Mouse (Mus musculus): ENCODE measurements around the gene 1810043G02Rik. TPM values are rescaled to one million over a fixed set of nuclear protein-coding genes. Genes with fewer than 3 reads are reported as not detected.
A peak's percentile ranks its signal among the peaks of the same experiment; 100 is the strongest.

Gene 1810043G02Rik
- total RNA-seq (2012; rRNA removed) (9.3 and 10.7 TPM in 2 replicates), polyA plus RNA-seq (2012; ENCODE audit: insufficient read depth in 1 of 2, insufficient read length in 2 of 2, low read depth in 1 of 2, low replicate concordance in 2 of 2, missing spikeins in 1 of 2) (10 to 100 TPM in 1 of 2 experiments, not detected in 1; 15.6 TPM)

DNA sequence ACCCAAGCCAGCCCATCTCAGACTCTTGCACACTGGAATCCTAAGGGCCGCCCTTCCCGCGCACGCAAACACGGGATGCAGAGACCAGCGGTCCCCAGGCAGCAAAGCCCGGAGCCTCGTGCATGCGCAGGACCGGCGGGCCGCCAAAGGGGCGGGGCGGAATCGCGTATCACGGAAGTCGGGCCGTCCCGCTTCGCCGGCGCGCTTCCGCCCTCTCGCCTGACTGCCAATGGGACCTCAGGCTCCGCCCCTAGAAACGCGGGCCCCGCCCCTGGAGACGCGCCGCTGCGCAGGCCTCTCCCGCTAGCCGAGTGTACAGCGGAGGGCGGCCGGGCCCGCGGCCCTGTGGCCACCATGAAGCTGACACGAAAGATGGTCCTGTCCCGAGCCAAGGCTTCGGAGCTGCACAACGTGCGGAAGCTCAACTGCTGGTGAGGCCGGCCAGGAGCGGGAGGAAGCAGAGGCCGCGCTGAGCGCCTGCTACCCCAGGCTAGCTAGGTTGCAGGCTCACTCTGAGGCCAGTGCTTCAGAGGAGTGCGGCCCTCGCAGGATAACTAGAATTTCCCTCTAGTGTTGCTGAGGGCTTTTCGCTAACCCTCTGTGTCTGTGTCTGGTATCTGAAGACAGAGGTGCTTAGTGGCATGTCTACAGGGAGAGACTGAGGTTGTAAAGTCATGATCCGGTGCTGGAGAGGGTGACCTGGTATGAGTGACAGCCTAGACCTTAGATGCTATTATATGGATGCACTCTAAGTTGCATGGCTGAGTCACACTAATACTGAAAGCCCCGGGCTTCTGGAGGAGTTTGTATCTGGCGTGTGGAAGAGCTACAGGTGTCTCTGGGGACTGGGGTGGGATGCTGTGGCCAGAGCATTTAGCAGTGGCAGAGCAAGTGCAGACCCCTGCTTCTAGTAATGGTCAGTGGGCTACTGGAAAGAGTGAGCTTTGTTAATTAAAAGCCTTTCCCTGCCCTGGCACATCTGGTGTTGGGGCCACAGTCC, at the start of gene 1810043G02Rik:
TSS of gene 1810043G02Rik (plus strand) at position 174 of the 1,000 bp plus-strand sequence.
- Histone ChIP-seq H3K4me1 (ENCODE audit: control insufficient read depth in 1 of 2, insufficient read depth in 2 of 2, low read length in 2 of 2) (peaks cover 0 to 8% of the 10 kb centered on the region in 2 experiments; a peak in 2 of 4 replicates), H3K9ac (ENCODE audit: control insufficient read depth, low read depth, low read length, poor library complexity, severe bottlenecking) (peak within 1 kb of the TSS; percentile 83), H3K27ac (ENCODE audit: control insufficient read depth, low read depth, low read length) (no peak within 1 kb of the TSS), H3K79me2 (ENCODE audit: control insufficient read depth, insufficient read depth, low read length, poor library complexity) (no peaks in the 10 kb centered on the region; the same call in 1 of the 2 replicates), H3K27me3 (ENCODE audit: control insufficient read depth in 1 of 2, insufficient read depth in 2 of 2, low read length in 2 of 2) (no peaks in the 10 kb centered on the region), H3K36me3 (ENCODE audit: control insufficient read depth in 1 of 2, insufficient read depth in 2 of 2, low read length in 2 of 2) (no peaks in the 10 kb centered on the region; a peak in 1 of 4 replicates), H3K9me3 (replicated peaks; ENCODE audit: insufficient read depth, low read length) (no peaks in the 10 kb centered on the region), H3K4me3 (ENCODE audit: control insufficient read depth in 1 of 2, insufficient read depth in 1 of 2, low read depth in 2 of 2, low read length in 2 of 2) (peak within 1 kb of the TSS; percentile 81 to 88)
- peak; percentile 98 for DNase-seq (ENCODE audit: low read depth, low spot score)
- TF ChIP-seq CTCF (IDR thresholded peaks at IDR 0.05 in 2 of 3, conservative IDR thresholded peaks at IDR 0.05 in 1 of 3; ENCODE audit: control insufficient read depth in 1 of 3, insufficient read depth in 1 of 3, low read depth in 2 of 3, low read length in 3 of 3, poor library complexity in 1 of 3, severe bottlenecking in 1 of 3) (no peak), MYC (IDR thresholded peaks at IDR 0.05; ENCODE audit: low read depth, low read length) (no peak; the same call in 1 of the 2 replicates), ETS1 (IDR thresholded peaks at IDR 0.05; ENCODE audit: low read depth, low read length) (no peak), USF2 (IDR thresholded peaks at IDR 0.05; ENCODE audit: borderline replicate concordance in 1 of 2, insufficient read depth in 1 of 2, low read depth in 1 of 2, low read length in 2 of 2) (no peak), TCF12 (IDR thresholded peaks at IDR 0.05; ENCODE audit: low read depth, low read length) (peak; percentile 51), EP300 (IDR thresholded peaks at IDR 0.05; ENCODE audit: low read depth in 1 of 2, low read length in 2 of 2) (no peak), POLR2AphosphoS2 (IDR thresholded peaks at IDR 0.05; ENCODE audit: low read length) (peak; percentile 72), TAL1 (IDR thresholded peaks at IDR 0.05; ENCODE audit: low read length) (no peak), E2F4 (IDR thresholded peaks at IDR 0.05; ENCODE audit: borderline replicate concordance, low read depth, low read length) (no peak), KAT2A (conservative IDR thresholded peaks at IDR 0.05; ENCODE audit: low read depth, low read length) (no peak; the same call in 1 of the 2 replicates), ZKSCAN1 (IDR thresholded peaks at IDR 0.05; ENCODE audit: low read depth, low read length) (no peak), MXI1 (IDR thresholded peaks at IDR 0.05; ENCODE audit: low read depth, low read length) (peak; percentile 87), ZC3H11A (IDR thresholded peaks at IDR 0.05; ENCODE audit: low read depth, low read length) (no peak), MAFK (IDR thresholded peaks at IDR 0.05; ENCODE audit: borderline replicate concordance, low read depth, low read length) (no peak), USF1 (IDR thresholded peaks at IDR 0.05; ENCODE audit: low read depth, low read length) (no peak), SIN3A (IDR thresholded peaks at IDR 0.05; ENCODE audit: low read length) (peak; percentile 98), GATA1 (IDR thresholded peaks at IDR 0.05; ENCODE audit: low read depth, low read length) (no peak), TBP (IDR thresholded peaks at IDR 0.05; ENCODE audit: low read depth, low read length) (no peak), JUND (IDR thresholded peaks at IDR 0.05; ENCODE audit: low read depth, low read length) (no peak), NRF1 (IDR thresholded peaks at IDR 0.05; ENCODE audit: insufficient read depth, low read depth, low read length, poor library complexity, severe bottlenecking) (peak; percentile 92), CHD2 (IDR thresholded peaks at IDR 0.05; ENCODE audit: low read length) (no peak), MAX (IDR thresholded peaks at IDR 0.05; ENCODE audit: low read length) (peak; percentile 53), RCOR1 (IDR thresholded peaks at IDR 0.05; ENCODE audit: low read depth, low read length) (no peak), HCFC1 (IDR thresholded peaks at IDR 0.05; ENCODE audit: low read depth, low read length) (peak; percentile 92), CHD1 (IDR thresholded peaks at IDR 0.05; ENCODE audit: low read depth, low read length) (no peak), UBTF (IDR thresholded peaks at IDR 0.05; ENCODE audit: borderline replicate concordance, insufficient read depth, low read depth, low read length) (no peak), SMC3 (IDR thresholded peaks at IDR 0.05; ENCODE audit: low read depth, low read length) (no peak), MEF2A (IDR thresholded peaks at IDR 0.05; ENCODE audit: extremely low read depth, insufficient replicate concordance, low read depth, low read length, poor library complexity, severe bottlenecking) (no peak), ZMIZ1 (IDR thresholded peaks at IDR 0.05; ENCODE audit: low read depth, low read length) (0 out of 2 replicates have a peak, but pooled peaks have one; percentile 11), GABPA (IDR thresholded peaks at IDR 0.05; ENCODE audit: low read depth, low read length) (no peak), ZNF384 (IDR thresholded peaks at IDR 0.05; ENCODE audit: low read depth, low read length) (no peak), NELFE (IDR thresholded peaks at IDR 0.05; ENCODE audit: low read depth, low read length) (peak; percentile 70), RAD21 (IDR thresholded peaks at IDR 0.05; ENCODE audit: low read depth, low read length) (no peak), MAZ (IDR thresholded peaks at IDR 0.05; ENCODE audit: low read depth, low read length) (no peak)
